8 mouse cellular contexts compared by ENCODE assay signal in the genomic region with DNA sequence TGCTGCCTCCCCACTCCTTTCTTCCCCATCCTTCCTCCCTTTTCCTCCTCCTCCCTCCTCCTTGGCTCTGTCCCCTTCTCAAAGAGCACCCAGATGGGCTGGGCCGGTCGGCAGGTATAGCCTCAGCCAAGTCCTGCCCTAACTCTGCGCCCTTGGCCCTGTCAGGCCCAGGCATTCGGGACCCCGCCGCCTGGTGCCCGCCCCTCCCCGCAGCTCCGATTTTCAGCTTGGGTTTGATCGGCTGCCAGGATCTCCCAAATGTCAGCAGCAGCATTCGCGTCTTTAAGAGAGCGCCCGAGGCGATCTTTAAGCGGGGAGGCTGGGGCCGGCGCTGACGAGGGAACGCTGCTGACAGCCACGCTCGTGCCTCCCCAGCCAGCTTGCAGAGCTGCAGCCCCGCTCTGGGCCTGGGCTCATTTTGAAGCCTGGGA.
DNase-seq lines count a peak whose midpoint lies in the region; ATAC-seq lines count a peak whose summit lies in the region.

No protein-coding gene starts in this region.

- ATAC-seq in forebrain, embryonic 15.5 days (replicated peaks): peak; percentile 66
- ATAC-seq in hindbrain, embryonic 14.5 days (ENCODE audit: low FRiP score): 0 out of 2 replicates have a peak, but pooled peaks have one; percentile 16
- peak; percentile 37 for ATAC-seq in midbrain, embryonic 16.5 days

- peak overlapping the region; percentile 22; the same call in 1 of the 2 replicates for H3K9ac ChIP-seq in forebrain, embryonic 15.5 days (replicated peaks)
- H3K9ac ChIP-seq in hindbrain, embryonic 14.5 days: peak overlapping the region; percentile 37
- H3K9ac ChIP-seq in midbrain, embryonic 16.5 days (ENCODE audit: low read depth, low read length): peak overlapping the region; percentile 48

- WGBS in forebrain, embryonic 15.5 days: under 1% methylated on average over 23 of the region's 23 CpGs
- 3% methylated on average over 23 of the region's 23 CpGs for WGBS in hindbrain, embryonic 14.5 days
- WGBS in limb, embryonic 10.5 days: 3% methylated on average over 23 of the region's 23 CpGs
- 4% methylated on average over 23 of the region's 23 CpGs for WGBS in midbrain, embryonic 16.5 days

- peak overlapping the region; percentile 92 for H3K27ac ChIP-seq in forebrain, embryonic 15.5 days (replicated peaks)
- H3K27ac ChIP-seq in hindbrain, embryonic 14.5 days: peak overlapping the region; percentile 78
- H3K27ac ChIP-seq in limb, embryonic 10.5 days: peak overlapping the region; percentile 84
- H3K27ac ChIP-seq in midbrain, embryonic 16.5 days (ENCODE audit: low read length): peak overlapping the region; percentile 76

- H3K27me3 ChIP-seq in forebrain, embryonic 15.5 days: no peaks in the 10 kb centered on the region
- no peaks in the 10 kb centered on the region for H3K27me3 ChIP-seq in hindbrain, embryonic 14.5 days (ENCODE audit: control insufficient read depth, insufficient read depth, low read length)
- no peaks in the 10 kb centered on the region for H3K27me3 ChIP-seq in limb, embryonic 10.5 days (ENCODE audit: low read depth, poor library complexity, severe bottlenecking)
- H3K27me3 ChIP-seq in midbrain, embryonic 16.5 days (ENCODE audit: control insufficient read depth, insufficient read depth, low read depth, low read length): no peaks in the 10 kb centered on the region

- peaks cover 56% of the 10 kb centered on the region for H3K4me1 ChIP-seq in forebrain, embryonic 15.5 days
- H3K4me1 ChIP-seq in hindbrain, embryonic 14.5 days (replicated peaks; ENCODE audit: control insufficient read depth, insufficient read depth, low read length): peaks cover 36% of the 10 kb centered on the region
- peaks cover 64% of the 10 kb centered on the region for H3K4me1 ChIP-seq in limb, embryonic 10.5 days
- peaks cover 30% of the 10 kb centered on the region for H3K4me1 ChIP-seq in midbrain, embryonic 16.5 days (ENCODE audit: control insufficient read depth, insufficient read depth, low read length)

- H3K36me3 ChIP-seq in forebrain, embryonic 15.5 days: no peaks in the 10 kb centered on the region
- no peaks in the 10 kb centered on the region for H3K36me3 ChIP-seq in hindbrain, embryonic 14.5 days (replicated peaks; ENCODE audit: control insufficient read depth, insufficient read depth)
- H3K36me3 ChIP-seq in limb, embryonic 10.5 days: no peaks in the 10 kb centered on the region
- H3K36me3 ChIP-seq in midbrain, embryonic 16.5 days (ENCODE audit: control insufficient read depth, insufficient read depth, low read length): no peaks in the 10 kb centered on the region

- H3K4me2 ChIP-seq in forebrain, embryonic 15.5 days (replicated peaks): peak overlapping the region; percentile 8; the same call in 1 of the 2 replicates
- H3K4me2 ChIP-seq in hindbrain, embryonic 14.5 days (replicated peaks): 0 out of 2 replicates have a peak overlapping the region, but pooled peaks have one; percentile 8
- peak overlapping the region; percentile 12; the same call in 1 of the 2 replicates for H3K4me2 ChIP-seq in midbrain, embryonic 16.5 days (ENCODE audit: low read length)

- H3K9me3 ChIP-seq in forebrain, embryonic 15.5 days: no peaks in the 10 kb centered on the region
- H3K9me3 ChIP-seq in hindbrain, embryonic 14.5 days (ENCODE audit: control insufficient read depth, low read length): no peaks in the 10 kb centered on the region
- H3K9me3 ChIP-seq in limb, embryonic 10.5 days (replicated peaks): no peaks in the 10 kb centered on the region
- no peaks in the 10 kb centered on the region for H3K9me3 ChIP-seq in midbrain, embryonic 16.5 days (replicated peaks; ENCODE audit: control insufficient read depth, low read length, poor library complexity, severe bottlenecking)

- DNase-seq in urinary bladder, postnatal 14 days (ENCODE audit: low spot score): peak; percentile 70
- no peak for DNase-seq in urinary bladder, adult 18-20 months (ENCODE audit: low spot score in 2 of 2)
- peak; percentile 77 for DNase-seq in hindbrain, embryonic 14.5 days (ENCODE audit: low spot score)
- peak; percentile 75 for DNase-seq in limb, embryonic 10.5 days (ENCODE audit: low spot score)
- no peak for DNase-seq in spleen, postnatal 36 days (ENCODE audit: low spot score in 2 of 2)
- DNase-seq in T-cell, adult 2 months (ENCODE audit: low spot score): no peak

- H3K4me3 ChIP-seq in forebrain, embryonic 15.5 days: no peak overlapping the region
- H3K4me3 ChIP-seq in hindbrain, embryonic 14.5 days (replicated peaks; ENCODE audit: low read length): no peak overlapping the region
- H3K4me3 ChIP-seq in limb, embryonic 10.5 days: peak overlapping the region; percentile 35
- no peak overlapping the region for H3K4me3 ChIP-seq in midbrain, embryonic 16.5 days (ENCODE audit: low read depth, low read length)

Comparison
In these comparisons a context has a peak if more than half of its experiments do, and no peak if none do; other contexts are left out.
1. DNase-seq: peak in urinary bladder, postnatal 14 days (single experiment), hindbrain, embryonic 14.5 days (single experiment) and limb, embryonic 10.5 days (single experiment); none in urinary bladder, adult 18-20 months (0 of 2), spleen, postnatal 36 days (0 of 2) and T-cell, adult 2 months (single experiment).
2. ATAC-seq: peak in every context shown above with its lines; median percentile 66 in forebrain, embryonic 15.5 days; 37 in midbrain, embryonic 16.5 days; 16 in hindbrain, embryonic 14.5 days.
3. Peak in every context shown above with its lines, with median percentiles within 50 percentile points of each other: H3K27ac ChIP-seq, H3K4me2 ChIP-seq and H3K9ac ChIP-seq.